Mouse (Mus musculus) v-Abl transformed pro-B cells (cell line): ENCODE results near the gene Dhrs7b.
"Not testable (repeated sequence)": the region's sequence is repeated elsewhere in the genome, so short reads cannot be mapped to it uniquely, and the experiment has no call there.

Source experiments
- in situ Hi-C, 2 experiments: fragments of 400-800 bp; cut with MboI; formaldehyde crosslinking; loops; one replicate each; pipeline ENCODE4 v1.15.1; 2025; ENCODE audit not compliant: unreplicated experiment in 2 of 2

Dhrs7b gene

DNA sequence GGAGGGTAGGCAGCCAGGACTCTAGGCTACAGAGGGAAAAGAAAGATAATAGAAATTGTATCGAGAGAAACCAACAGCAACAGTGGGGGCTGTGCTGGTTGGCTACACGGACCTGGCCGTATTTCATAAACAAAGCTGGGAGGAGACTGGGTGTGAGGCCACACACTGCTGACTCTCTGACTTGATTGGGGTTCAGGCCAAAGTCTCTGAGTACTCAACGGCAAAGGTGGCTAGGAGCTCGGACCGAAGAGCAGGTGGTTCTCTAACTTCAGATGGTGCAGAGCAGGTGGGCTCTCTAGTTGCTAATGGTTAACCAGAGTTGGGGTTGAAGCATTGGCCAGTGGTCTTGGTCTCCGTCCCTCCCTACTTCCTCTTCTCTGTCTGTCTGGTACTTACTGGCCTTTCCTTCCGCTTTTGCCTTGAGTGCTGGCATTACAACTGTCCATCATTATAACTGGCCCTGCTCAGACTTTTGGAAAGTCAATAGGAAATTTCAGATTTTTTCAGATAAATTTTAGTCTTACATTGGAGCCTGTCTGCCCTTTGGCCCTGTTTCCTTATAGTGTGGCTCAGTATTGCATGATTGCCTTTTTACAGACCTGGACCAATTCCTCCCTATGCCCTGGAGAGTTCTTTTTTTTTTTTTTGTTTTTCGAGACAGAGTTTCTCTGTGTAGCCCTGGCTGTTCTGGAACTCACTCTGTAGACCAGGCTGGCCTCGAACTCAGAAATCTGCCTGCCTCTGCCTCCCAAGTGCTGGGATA lies 7.4 kb downstream of the Dhrs7b start:
- in situ Hi-C loops = loop anchor here in 1 of 2 experiments (25.0 kb wide), 1 partner anchor 276 kb away; no protein-coding TSS in a partner anchor

- in situ Hi-C loops = loop anchor here in 1 of 2 experiments (25.0 kb wide), 1 partner anchor 279 kb away; no protein-coding TSS in a partner anchor
These were observed 11.2 kb downstream of the Dhrs7b start for GRCm38 (mm10) chr11:60841467-60842200.

DNA sequence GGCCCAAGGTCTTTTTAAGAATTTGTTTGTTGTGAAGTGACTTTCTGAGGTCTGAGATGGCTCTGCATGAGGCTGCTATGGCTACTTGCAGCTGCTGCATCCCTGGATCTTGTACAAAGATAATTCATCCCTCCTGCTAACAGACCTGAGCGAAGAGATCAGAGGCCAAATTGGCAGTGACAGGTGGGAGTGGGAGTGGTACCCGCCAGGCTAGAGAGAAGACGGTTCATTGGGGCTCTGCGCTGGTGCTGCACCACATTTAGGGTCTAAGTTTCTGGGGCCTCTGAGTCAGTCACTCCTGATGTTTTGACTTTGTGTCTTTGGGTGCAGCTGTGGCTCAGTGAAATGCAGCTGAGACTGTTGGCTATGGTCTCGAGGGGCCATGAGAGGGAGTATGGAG lies 13.0 kb downstream of the Dhrs7b start:
- in situ Hi-C loops = loop anchor here in 1 of 2 experiments (25.0 kb wide), 1 partner anchor 281 kb away; no protein-coding TSS in a partner anchor

DNA sequence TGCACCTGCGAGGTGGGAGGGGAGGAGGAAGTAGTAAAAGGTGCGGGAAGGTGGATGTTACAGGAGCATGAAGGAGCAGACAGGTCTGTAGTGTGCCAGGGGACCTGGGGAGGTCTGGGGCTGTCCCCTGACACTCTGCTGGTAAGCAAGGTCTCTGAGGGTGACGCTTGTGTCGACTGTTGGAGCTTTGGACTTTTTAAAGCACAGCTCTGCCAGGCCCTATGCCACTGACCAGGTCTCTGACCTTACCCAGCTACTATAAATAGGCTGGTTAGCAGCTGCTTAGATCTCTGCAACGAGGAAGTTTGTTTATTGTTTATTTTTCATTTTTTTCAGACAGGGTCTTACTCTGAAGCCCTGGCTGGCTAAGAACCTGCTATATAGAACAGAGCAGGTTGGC lies 15.0 kb downstream of the Dhrs7b start:
- in situ Hi-C loops = loop anchor here in 1 of 2 experiments (25.0 kb wide), 1 partner anchor 283 kb away; no protein-coding TSS in a partner anchor

DNA sequence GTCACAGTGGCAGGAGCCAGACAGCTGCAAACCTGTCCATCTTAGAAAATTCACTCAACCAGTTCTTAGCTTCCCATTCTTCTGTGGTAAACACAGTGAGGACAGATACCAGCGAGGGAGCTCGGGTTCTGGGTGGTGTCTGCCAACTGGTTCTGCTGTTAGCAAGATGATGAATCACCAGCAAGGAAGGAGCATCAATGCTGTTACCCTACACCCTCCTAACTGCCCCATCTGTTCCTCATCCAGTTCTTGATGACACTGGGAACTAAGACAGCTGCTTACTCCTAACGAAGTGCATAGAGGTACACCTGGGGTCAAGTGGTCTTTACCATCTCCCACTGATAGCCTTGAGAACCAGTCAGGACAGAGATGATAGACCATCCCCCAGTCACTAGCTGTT lies 26.2 kb downstream of the Dhrs7b start:
- in situ Hi-C loops = no loop called here

- in situ Hi-C loops = no loop called here
These were observed 31.6 kb downstream of the Dhrs7b start for GRCm38 (mm10) chr11:60861993-60862392.

DNA sequence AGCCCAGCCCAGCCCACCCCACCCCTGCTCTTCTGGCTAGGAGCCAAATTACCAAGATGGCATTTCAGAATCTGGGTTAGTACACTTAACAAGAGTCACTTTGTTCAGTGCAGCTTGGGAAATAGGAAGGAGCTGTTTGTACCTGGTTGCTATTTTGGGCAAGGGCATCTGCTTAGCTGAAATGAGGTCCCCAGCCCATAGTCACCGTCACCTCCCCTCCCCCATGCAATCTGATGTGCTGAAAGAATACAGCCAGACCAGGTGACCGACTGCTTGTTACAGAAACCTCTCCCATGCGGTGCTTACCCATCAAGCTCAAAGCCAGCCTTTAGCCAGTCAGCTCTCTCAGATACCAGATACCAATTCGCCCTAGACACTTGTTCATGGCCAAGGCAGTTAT lies 32.8 kb downstream of the Dhrs7b start:
- in situ Hi-C loops = no loop called here

- in situ Hi-C loops = no loop called here
These were observed 33.7 kb downstream of the Dhrs7b start for GRCm38 (mm10) chr11:60864166-60864565.

GRCm38 (mm10) chr11:60864916-60865315 lies 34.5 kb downstream of the Dhrs7b start:
- in situ Hi-C loops = no loop called here

- in situ Hi-C loops = no loop called here
These were observed 35.6 kb downstream of the Dhrs7b start for GRCm38 (mm10) chr11:60866021-60866420.

- in situ Hi-C loops = no loop called here
These were observed 37.0 kb downstream of the Dhrs7b start for GRCm38 (mm10) chr11:60867456-60867855.

DNA sequence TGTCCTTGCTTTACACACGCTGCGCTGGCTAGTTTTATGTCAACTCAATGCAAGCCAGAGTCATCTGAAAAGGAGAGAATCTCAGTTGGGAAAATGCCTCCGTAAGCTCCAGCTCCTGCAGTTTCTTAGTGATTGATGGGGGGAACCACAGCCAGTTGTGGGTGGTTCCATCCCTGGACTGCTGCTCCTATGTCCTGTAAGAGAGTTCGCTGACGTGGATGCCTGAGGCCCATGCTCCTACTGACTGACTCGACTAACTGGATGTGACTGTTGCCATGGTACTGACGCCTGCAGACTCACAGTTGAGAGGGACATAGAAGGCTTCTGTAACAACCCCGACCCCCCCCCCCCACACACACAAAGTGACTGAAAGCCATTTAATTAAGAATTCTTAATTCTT lies 37.5 kb downstream of the Dhrs7b start:
- in situ Hi-C loops = no loop called here

DNA sequence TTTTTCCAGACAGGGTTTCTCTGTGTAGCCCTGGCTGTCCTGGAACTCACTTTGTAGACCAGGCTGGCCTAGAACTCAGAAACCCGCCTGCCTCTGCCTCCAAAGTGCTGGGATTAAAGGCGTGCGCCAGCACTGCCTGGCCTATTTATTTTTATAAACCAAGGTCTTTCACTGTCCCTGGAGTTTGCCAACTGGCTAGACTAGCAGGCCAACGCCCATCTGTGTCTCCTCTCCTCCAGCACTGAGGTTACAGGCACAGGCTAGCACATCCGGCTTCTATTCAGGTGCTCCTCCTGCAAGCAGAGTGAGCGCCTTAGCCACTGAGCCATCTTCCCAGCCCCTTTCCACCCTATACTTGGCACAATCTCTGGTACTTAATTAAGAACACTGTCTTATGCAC lies 39.0 kb downstream of the Dhrs7b start:
- in situ Hi-C loops = not testable (repeated sequence)

- in situ Hi-C loops = no loop called here
These were observed 41.0 kb downstream of the Dhrs7b start for GRCm38 (mm10) chr11:60871409-60871808.

DNA sequence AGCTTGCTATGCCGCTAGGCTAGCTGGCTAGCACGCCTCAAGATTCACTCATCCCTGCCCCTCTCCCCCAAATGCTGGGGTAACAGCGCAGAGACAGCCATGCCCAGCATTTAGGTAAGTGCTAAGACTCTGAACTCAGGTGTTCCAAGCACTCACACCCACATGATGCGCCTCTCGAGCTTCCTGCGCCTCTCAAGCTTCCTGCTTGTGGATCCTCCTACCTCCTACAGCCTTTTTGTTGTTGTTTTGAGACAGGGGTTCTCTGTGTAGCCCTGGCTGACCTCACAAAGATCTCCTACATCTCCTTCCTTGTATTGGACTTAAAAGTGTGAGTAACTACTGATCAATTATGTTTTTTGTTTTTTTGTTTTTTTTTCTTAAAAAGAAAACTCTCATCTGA lies 42.7 kb downstream of the Dhrs7b start:
- in situ Hi-C loops = no loop called here

GRCm38 (mm10) chr11:60878056-60878612 lies 47.7 kb downstream of the Dhrs7b start:
- in situ Hi-C loops = loop anchor here in 1 of 2 experiments (5.0 to 25.0 kb wide), 2 partner anchors 181 to 316 kb away; partner anchors contain the start of gene Llgl1

GRCm38 (mm10) chr11:60878675-60879294 lies 48.4 kb downstream of the Dhrs7b start, which contains the start of gene Tmem11:
Tmem11 (minus strand) TSS chr11:60879272.
- in situ Hi-C loops = loop anchor here in 1 of 2 experiments (5.0 to 25.0 kb wide), 2 partner anchors 181 to 316 kb away; partner anchors contain the start of gene Llgl1

DNA sequence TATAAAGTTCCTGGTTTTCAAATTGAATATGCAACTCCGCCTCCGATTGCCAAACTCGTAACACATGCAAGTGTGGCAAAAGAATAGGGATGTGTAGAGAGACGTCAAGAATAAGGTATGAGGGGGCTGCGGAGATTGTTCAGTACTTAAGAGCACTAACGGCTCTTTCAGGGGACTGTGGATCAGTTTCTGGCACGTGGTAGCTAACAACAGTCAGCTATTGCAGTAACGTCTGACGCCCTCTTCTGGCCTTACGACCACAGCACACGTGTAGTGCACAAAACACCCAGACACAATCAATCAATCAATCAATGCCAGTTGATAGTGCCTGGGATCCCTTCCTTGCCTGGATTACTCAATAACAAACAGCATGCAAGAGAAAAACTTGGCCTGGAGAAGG lies 49.0 kb downstream of the Dhrs7b start:
- in situ Hi-C loops = loop anchor here in 1 of 2 experiments (5.0 to 25.0 kb wide), 2 partner anchors 182 to 317 kb away; partner anchors contain the start of gene Llgl1

DNA sequence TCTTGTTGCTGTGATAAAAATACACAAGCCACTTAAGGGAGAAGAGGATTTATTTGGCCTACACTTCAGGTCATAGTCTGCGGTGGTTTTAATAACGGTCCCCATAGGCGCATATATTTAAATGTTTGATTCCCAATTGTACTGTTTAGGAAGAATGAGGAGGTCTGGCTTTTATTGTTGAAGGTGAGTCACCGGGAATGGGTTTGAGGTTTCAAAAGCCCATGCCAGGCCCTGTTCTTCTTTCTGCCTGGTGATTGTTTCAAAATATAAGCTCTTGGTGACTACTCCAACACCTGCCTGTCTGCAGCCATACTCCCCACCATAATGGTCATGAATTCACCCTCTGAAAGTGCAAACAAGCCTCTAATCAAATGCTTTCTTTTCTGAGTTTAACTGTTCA lies 50.1 kb downstream of the Dhrs7b start:
- in situ Hi-C loops = loop anchor here in 1 of 2 experiments (25.0 kb wide), 1 partner anchor 318 kb away; no protein-coding TSS in a partner anchor

DNA sequence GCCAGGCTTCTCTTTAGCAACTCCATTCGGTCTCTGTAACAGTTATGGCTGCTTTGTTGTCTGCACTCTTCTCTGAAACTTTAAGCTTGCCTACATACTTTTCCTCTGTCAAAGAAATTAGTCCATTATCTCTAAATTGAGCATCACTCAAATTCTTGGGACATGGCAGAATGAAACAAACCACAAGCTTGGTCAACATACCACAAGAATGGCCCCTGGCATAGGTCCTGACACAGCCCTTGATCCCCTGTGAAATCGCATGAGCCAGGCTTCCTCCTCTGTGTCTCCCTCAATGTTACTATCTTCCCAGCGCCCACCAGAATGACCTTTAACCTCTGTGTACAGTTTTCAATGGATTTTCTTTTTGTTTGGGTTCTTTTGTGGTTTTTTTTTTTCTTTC lies 52.0 kb downstream of the Dhrs7b start:
- in situ Hi-C loops = loop anchor here in 1 of 2 experiments (25.0 kb wide), 1 partner anchor 320 kb away; no protein-coding TSS in a partner anchor
